Mouse (Mus musculus) fibroblast of lung, adult 2 months (primary cell): ENCODE measurements around the gene Sprr2k.
"Not testable (repeated sequence)": the region's sequence is repeated elsewhere in the genome, so short reads cannot be mapped to it uniquely, and the experiment has no call there.

Experiments used
- DNase-seq: peaks from one replicate; pipeline ENCODE4 v3.0.0-alpha.2; 2011; ENCODE audit warnings: low read depth

Gene Sprr2k

GRCm38 (mm10) chr3:92432282-92432681 is at the start of gene Sprr2k:
Gene Sprr2k (plus strand): TSS chr3:92432582.
- DNase-seq: no peak

GRCm38 (mm10) chr3:92385385-92385784 is 47.0 kb upstream of the Sprr2k start, which contains the start of gene Sprr2h:
Gene Sprr2h (plus strand): TSS chr3:92385685.
- DNase-seq: no peak

GRCm38 (mm10) chr3:92394301-92394700 is 38.1 kb upstream of the Sprr2k start:
- DNase-seq: no peak

- DNase-seq: no peak
Measured at GRCm38 (mm10) chr3:92407691-92408090, 24.7 kb upstream of the Sprr2k start, which contains the start of gene Sprr2i. Gene Sprr2i (plus strand): TSS chr3:92407991.

GRCm38 (mm10) chr3:92417782-92418181 is 14.6 kb upstream of the Sprr2k start, which contains the start of gene Sprr2j-ps:
Gene Sprr2j-ps (plus strand): TSS chr3:92418082.
- no peak for DNase-seq

- DNase-seq: no peak
Measured at GRCm38 (mm10) chr3:92429323-92429722, 3.1 kb upstream of the Sprr2k start, which contains the start of gene Gm9774. Gene Gm9774 (minus strand): TSS chr3:92429423.

GRCm38 (mm10) chr3:92438689-92439088 is 6.3 kb downstream of the Sprr2k start, which contains the start of gene Sprr1b:
Gene Sprr1b (minus strand): TSS chr3:92438789.
- DNase-seq: no peak

GRCm38 (mm10) chr3:92440177-92440576 is 7.8 kb downstream of the Sprr2k start:
- DNase-seq: no peak

GRCm38 (mm10) chr3:92455151-92455550 is 22.8 kb downstream of the Sprr2k start:
- DNase-seq: no peak

GRCm38 (mm10) chr3:92458620-92459019 is 26.2 kb downstream of the Sprr2k start, which contains the start of gene Sprr3:
Gene Sprr3 (minus strand): TSS chr3:92458720.
- DNase-seq: no peak

GRCm38 (mm10) chr3:92466576-92466975 is 34.2 kb downstream of the Sprr2k start:
- no peak for DNase-seq

- DNase-seq: no peak
Measured at GRCm38 (mm10) chr3:92467424-92467823, 35.0 kb downstream of the Sprr2k start.

- no peak for DNase-seq
Measured at GRCm38 (mm10) chr3:92470111-92470510, 37.7 kb downstream of the Sprr2k start.

- DNase-seq: not testable (repeated sequence)
Measured at GRCm38 (mm10) chr3:92481249-92481648, 48.9 kb downstream of the Sprr2k start.
